Mouse (Mus musculus): ENCODE measurements around the gene Mlec. TPM values are rescaled to one million over a fixed set of nuclear protein-coding genes. Genes with fewer than 3 reads are reported as not detected.
A peak's percentile ranks its signal among the peaks of the same experiment; 100 is the strongest.

Mlec gene
- total and polyA plus RNA-seq, 2 experiments from 2014 or later, result 21.1 to 68.4 TPM

- H3K9ac ChIP-seq (replicated peaks; ENCODE audit: low read depth, low read length), result no peak overlapping the region
- peak overlapping the region; percentile 16; the same call in 1 of the 2 replicates for H3K27ac ChIP-seq (ENCODE audit: low read depth)
- no peak for DNase-seq (ENCODE audit: low spot score)
- H3K4me2 ChIP-seq (ENCODE audit: low read depth, low read length), result no peak overlapping the region
- H3K4me1 ChIP-seq (ENCODE audit: control insufficient read depth, insufficient read depth), result no peaks in the 10 kb centered on the region
- no peaks in the 10 kb centered on the region for H3K9me3 ChIP-seq (replicated peaks; ENCODE audit: control insufficient read depth, low read length)
- peaks cover 36% of the 10 kb centered on the region for H3K36me3 ChIP-seq (replicated peaks; ENCODE audit: control insufficient read depth, insufficient read depth, low read length)
- no peak for ATAC-seq (ENCODE audit: insufficient read depth, low read depth)
- H3K4me3 ChIP-seq (ENCODE audit: low read depth, low read length), result no peak overlapping the region
- H3K27me3 ChIP-seq (ENCODE audit: control insufficient read depth, insufficient read depth, low read length), result no peaks in the 10 kb centered on the region
- 76% methylated on average over 6 of the region's 6 CpGs for WGBS
- TF ChIP-seq CTCF (IDR thresholded peaks at IDR 0.05; ENCODE audit: low read depth) (no peak), EP300 (IDR thresholded peaks at IDR 0.05; ENCODE audit: low read depth) (no peak)
These were observed 13.5 kb downstream of the Mlec start for GRCm38 (mm10) chr5:115144471-115144870.

GRCm38 (mm10) chr5:115143552-115143951 is 14.4 kb downstream of the Mlec start:
- Histone ChIP-seq H3K4me1 (ENCODE audit: control insufficient read depth, insufficient read depth) (no peaks in the 10 kb centered on the region), H3K27ac (ENCODE audit: low read depth) (no peak overlapping the region), H3K27me3 (ENCODE audit: control insufficient read depth, insufficient read depth, low read length) (no peaks in the 10 kb centered on the region), H3K9ac (replicated peaks; ENCODE audit: low read depth, low read length) (no peak overlapping the region; the same call in 1 of the 2 replicates), H3K9me3 (replicated peaks; ENCODE audit: control insufficient read depth, low read length) (no peaks in the 10 kb centered on the region), H3K4me2 (ENCODE audit: low read depth, low read length) (no peak overlapping the region), H3K4me3 (ENCODE audit: low read depth, low read length) (no peak overlapping the region), H3K36me3 (replicated peaks; ENCODE audit: control insufficient read depth, insufficient read depth, low read length) (peaks cover 29% of the 10 kb centered on the region)
- WGBS, result 66% methylated on average over 10 of the region's 10 CpGs
- ATAC-seq (ENCODE audit: insufficient read depth, low read depth) (no peak), DNase-seq (ENCODE audit: low spot score) (no peak)
- TF ChIP-seq EP300 (IDR thresholded peaks at IDR 0.05; ENCODE audit: low read depth) (no peak), CTCF (IDR thresholded peaks at IDR 0.05; ENCODE audit: low read depth) (no peak)

GRCm38 (mm10) chr5:115142166-115142697 is 15.7 kb downstream of the Mlec start:
- H3K4me3 ChIP-seq (ENCODE audit: low read depth, low read length), result no peak overlapping the region
- 88% methylated on average over 9 of the region's 9 CpGs for WGBS
- no peak overlapping the region for H3K4me2 ChIP-seq (ENCODE audit: low read depth, low read length)
- peaks cover 16% of the 10 kb centered on the region for H3K36me3 ChIP-seq (replicated peaks; ENCODE audit: control insufficient read depth, insufficient read depth, low read length)
- DNase-seq (ENCODE audit: low spot score) (no peak), ATAC-seq (ENCODE audit: insufficient read depth, low read depth) (no peak)
- no peaks in the 10 kb centered on the region for H3K9me3 ChIP-seq (replicated peaks; ENCODE audit: control insufficient read depth, low read length)
- H3K27me3 ChIP-seq (ENCODE audit: control insufficient read depth, insufficient read depth, low read length), result 0 out of 2 replicates have a peak, but pooled peaks cover 3% of the 10 kb centered on the region
- no peak overlapping the region for H3K9ac ChIP-seq (replicated peaks; ENCODE audit: low read depth, low read length)
- no peaks in the 10 kb centered on the region for H3K4me1 ChIP-seq (ENCODE audit: control insufficient read depth, insufficient read depth)
- no peak for TF ChIP-seq CTCF (IDR thresholded peaks at IDR 0.05; ENCODE audit: low read depth)
- no peak for TF ChIP-seq EP300 (IDR thresholded peaks at IDR 0.05; ENCODE audit: low read depth)
- no peak overlapping the region for H3K27ac ChIP-seq (ENCODE audit: low read depth)

DNA sequence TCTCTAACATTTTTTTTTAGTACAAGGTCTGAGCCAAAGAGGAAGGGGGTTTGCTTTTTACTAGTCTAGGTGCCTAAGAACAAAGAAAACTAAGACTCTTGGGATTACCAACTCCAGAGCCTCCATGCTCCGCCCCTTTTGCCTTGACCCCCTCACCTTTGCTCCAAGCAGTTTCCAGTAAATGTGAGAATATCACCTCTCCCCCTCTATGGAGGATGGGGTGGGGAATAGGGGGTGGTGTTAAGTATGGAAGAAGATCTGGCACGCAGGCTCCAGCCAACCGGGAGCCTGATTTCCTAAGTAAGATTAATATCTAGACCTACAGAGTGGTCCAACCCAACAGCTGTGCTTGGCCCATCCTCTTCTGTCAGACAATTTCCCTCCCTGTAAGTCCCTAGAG is 17.3 kb downstream of the Mlec start:
- H3K4me3 ChIP-seq (ENCODE audit: low read depth, low read length), result no peak overlapping the region
- 0 out of 2 replicates have a peak, but pooled peaks cover 3% of the 10 kb centered on the region for H3K27me3 ChIP-seq (ENCODE audit: control insufficient read depth, insufficient read depth, low read length)
- ATAC-seq (ENCODE audit: insufficient read depth, low read depth) (no peak), DNase-seq (ENCODE audit: low spot score) (no peak)
- TF ChIP-seq CTCF (IDR thresholded peaks at IDR 0.05; ENCODE audit: low read depth) (no peak), EP300 (IDR thresholded peaks at IDR 0.05; ENCODE audit: low read depth) (no peak)
- 53% methylated on average over 3 of the region's 3 CpGs for WGBS
- H3K4me1 ChIP-seq (ENCODE audit: control insufficient read depth, insufficient read depth), result no peaks in the 10 kb centered on the region
- no peak overlapping the region for H3K9ac ChIP-seq (replicated peaks; ENCODE audit: low read depth, low read length)
- no peak overlapping the region for H3K27ac ChIP-seq (ENCODE audit: low read depth)
- no peaks in the 10 kb centered on the region for H3K9me3 ChIP-seq (replicated peaks; ENCODE audit: control insufficient read depth, low read length)
- no peak overlapping the region for H3K4me2 ChIP-seq (ENCODE audit: low read depth, low read length)
- 0 out of 2 replicates have a peak, but pooled peaks cover 3% of the 10 kb centered on the region for H3K36me3 ChIP-seq (replicated peaks; ENCODE audit: control insufficient read depth, insufficient read depth, low read length)

- DNase-seq (ENCODE audit: low spot score), result no peak
- 77% methylated on average over 4 of the region's 4 CpGs for WGBS
These were observed 18.9 kb downstream of the Mlec start for GRCm38 (mm10) chr5:115139124-115139523.

More at GRCm38 (mm10) chr5:115139124-115139523, 18.9 kb downstream of the Mlec start:
- no peak overlapping the region for H3K27ac ChIP-seq (ENCODE audit: low read depth)
- H3K9ac ChIP-seq (replicated peaks; ENCODE audit: low read depth, low read length), result no peak overlapping the region
- H3K36me3 ChIP-seq (replicated peaks; ENCODE audit: control insufficient read depth, insufficient read depth, low read length), result no peaks in the 10 kb centered on the region
- no peak for TF ChIP-seq EP300 (IDR thresholded peaks at IDR 0.05; ENCODE audit: low read depth)
- no peak for TF ChIP-seq CTCF (IDR thresholded peaks at IDR 0.05; ENCODE audit: low read depth)
- H3K4me2 ChIP-seq (ENCODE audit: low read depth, low read length), result no peak overlapping the region
- no peak for ATAC-seq (ENCODE audit: insufficient read depth, low read depth)
- H3K27me3 ChIP-seq (ENCODE audit: control insufficient read depth, insufficient read depth, low read length), result 0 out of 2 replicates have a peak, but pooled peaks cover 3% of the 10 kb centered on the region
- peaks cover 2% of the 10 kb centered on the region; the same call in 1 of the 2 replicates for H3K4me1 ChIP-seq (ENCODE audit: control insufficient read depth, insufficient read depth)
- no peaks in the 10 kb centered on the region for H3K9me3 ChIP-seq (replicated peaks; ENCODE audit: control insufficient read depth, low read length)
- no peak overlapping the region for H3K4me3 ChIP-seq (ENCODE audit: low read depth, low read length)
